Mouse (Mus musculus): ENCODE measurements around the gene Fam133b.
"Not testable (repeated sequence)": the region's sequence is repeated elsewhere in the genome, so short reads cannot be mapped to it uniquely, and the experiment has no call there.

Fam133b gene

GRCm38 (mm10) chr5:3598766-3599165 lies 55.1 kb downstream of the Fam133b start:
- DNase-seq (ENCODE audit: extremely low read depth, low read depth, low spot score): peak; percentile 93

GRCm38 (mm10) chr5:3600298-3600697 lies 56.7 kb downstream of the Fam133b start:
- peak; percentile 94 for DNase-seq (ENCODE audit: extremely low read depth, low read depth, low spot score)

GRCm38 (mm10) chr5:3600790-3601189 lies 57.2 kb downstream of the Fam133b start:
- peak; percentile 56 for DNase-seq (ENCODE audit: extremely low read depth, low read depth, low spot score)

- DNase-seq (ENCODE audit: extremely low read depth, low read depth, low spot score): no peak
These were observed 63.5 kb downstream of the Fam133b start for GRCm38 (mm10) chr5:3607114-3607513.

GRCm38 (mm10) chr5:3609241-3609640 lies 65.6 kb downstream of the Fam133b start:
- no peak for DNase-seq (ENCODE audit: extremely low read depth, low read depth, low spot score)

- not testable (repeated sequence) for DNase-seq (ENCODE audit: extremely low read depth, low read depth, low spot score)
These were observed 68.2 kb downstream of the Fam133b start for GRCm38 (mm10) chr5:3611835-3612234.
